Mouse (Mus musculus) cerebral cortex, adult 2 months (tissue): Measurements from ENCODE around the gene Vmn1r5.

Experiments used
- WGBS: fragments of 180-500 bp; shearing (Covaris S2); methylation state at CpG from one replicate; pipeline ENCODE4 v1.1.7; 2018; 5-methylcytosine and 5-hydroxymethylcytosine counted together

Vmn1r5 gene

GRCm38 (mm10) chr6:56969973-56970372, at the start of gene Vmn1r5:
TSS of gene Vmn1r5 (plus strand) at chr6:56970273.

GRCm38 (mm10) chr6:56923331-56923725, 46.7 kb upstream of the Vmn1r5 start:
- WGBS, result under 1% methylated on average over 25 of the region's 25 CpGs

- WGBS, result 2% methylated on average over 64 of the region's 64 CpGs
These were observed 46.1 kb upstream of the Vmn1r5 start, which contains the start of the genes Nt5c3 and Vmn1r4 for GRCm38 (mm10) chr6:56923726-56924707. TSS of gene Nt5c3 (minus strand) at chr6:56923932. TSS of gene Vmn1r4 (plus strand) at chr6:56924015.

- WGBS, result 68% methylated on average over 4 of the region's 4 CpGs
These were observed 38.2 kb upstream of the Vmn1r5 start for GRCm38 (mm10) chr6:56931648-56932415.

- 71% methylated on average over 2 of the region's 2 CpGs for WGBS
These were observed 37.6 kb upstream of the Vmn1r5 start for GRCm38 (mm10) chr6:56932464-56932863.

- 85% methylated on average over 4 of the region's 4 CpGs for WGBS
These were observed 35.7 kb upstream of the Vmn1r5 start for GRCm38 (mm10) chr6:56934366-56934765.

- WGBS, result 62% methylated on average over 5 of the region's 5 CpGs
These were observed 13.6 kb upstream of the Vmn1r5 start for GRCm38 (mm10) chr6:56956436-56956835.

DNA sequence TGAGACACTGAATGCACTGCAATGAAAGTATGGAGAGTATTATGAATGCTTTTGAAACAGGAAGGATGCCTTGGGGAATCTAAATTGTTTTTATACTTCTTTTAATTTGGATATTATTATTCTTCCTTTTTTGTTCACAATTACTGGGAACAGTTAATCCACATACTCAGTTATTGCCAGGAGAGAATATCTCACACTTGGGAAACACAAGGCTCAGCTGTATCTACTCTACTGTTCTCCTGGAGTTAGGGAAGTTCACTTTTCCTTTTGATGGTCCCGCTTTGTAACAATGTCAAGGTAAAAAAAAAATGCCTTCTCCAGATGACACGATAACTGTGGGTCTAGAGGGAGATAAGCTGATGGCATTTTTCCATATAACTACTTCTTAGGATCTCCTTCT, 26.9 kb downstream of the Vmn1r5 start, which contains the start of gene Vmn1r6:
TSS of gene Vmn1r6 (plus strand) at position 301 of the 400 bp plus-strand sequence.
- WGBS, result 78% methylated on average over 2 of the region's 2 CpGs

GRCm38 (mm10) chr6:57025224-57025623, 55.2 kb downstream of the Vmn1r5 start, which contains the start of gene Vmn1r7:
TSS of gene Vmn1r7 (minus strand) at chr6:57025324.
- WGBS, result 91% methylated on average over 2 of the region's 2 CpGs

DNA sequence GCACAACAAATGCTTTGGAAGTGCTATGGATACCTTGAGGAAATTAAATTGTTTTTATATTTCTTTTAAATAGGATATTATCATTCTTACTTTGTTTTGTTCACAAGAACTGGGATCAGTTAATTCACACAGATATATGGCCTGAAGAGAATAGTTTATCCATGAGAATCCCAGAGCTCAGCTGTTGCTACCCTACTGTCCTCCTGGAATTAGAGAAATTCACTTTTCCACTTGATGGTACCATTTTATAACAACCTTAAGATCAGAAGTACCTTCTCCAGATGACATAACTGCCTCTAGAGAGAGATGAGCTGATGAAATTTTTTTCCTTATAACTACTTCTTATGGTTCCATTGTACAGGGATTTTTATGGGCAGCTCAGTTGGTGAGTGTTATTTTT, 61.9 kb downstream of the Vmn1r5 start, which contains the start of gene Vmn1r8:
TSS of gene Vmn1r8 (plus strand) at position 301 of the 400 bp plus-strand sequence.

DNA sequence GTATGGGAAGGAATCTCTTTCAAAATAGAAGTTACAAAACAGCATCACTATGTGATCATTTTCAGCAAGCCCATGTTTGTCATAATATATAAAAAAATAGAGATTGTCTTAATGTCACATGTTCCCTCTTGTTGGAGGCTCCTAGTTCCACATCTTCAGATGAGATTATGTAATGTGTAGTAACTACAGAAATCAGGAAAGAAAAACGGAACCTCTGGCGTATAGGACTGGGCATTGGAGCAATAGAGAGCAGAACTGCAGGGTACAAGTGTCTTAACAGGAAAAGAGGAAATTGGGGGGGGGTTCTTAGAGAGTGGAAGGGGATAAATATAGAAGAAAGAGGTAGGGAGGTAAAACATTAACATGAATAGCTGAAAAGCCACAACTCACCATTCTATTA, 64.6 kb downstream of the Vmn1r5 start:
- 76% methylated on average over 2 of the region's 2 CpGs for WGBS
